ENCODE assay signal across 21 mouse cellular contexts in the genomic region with DNA sequence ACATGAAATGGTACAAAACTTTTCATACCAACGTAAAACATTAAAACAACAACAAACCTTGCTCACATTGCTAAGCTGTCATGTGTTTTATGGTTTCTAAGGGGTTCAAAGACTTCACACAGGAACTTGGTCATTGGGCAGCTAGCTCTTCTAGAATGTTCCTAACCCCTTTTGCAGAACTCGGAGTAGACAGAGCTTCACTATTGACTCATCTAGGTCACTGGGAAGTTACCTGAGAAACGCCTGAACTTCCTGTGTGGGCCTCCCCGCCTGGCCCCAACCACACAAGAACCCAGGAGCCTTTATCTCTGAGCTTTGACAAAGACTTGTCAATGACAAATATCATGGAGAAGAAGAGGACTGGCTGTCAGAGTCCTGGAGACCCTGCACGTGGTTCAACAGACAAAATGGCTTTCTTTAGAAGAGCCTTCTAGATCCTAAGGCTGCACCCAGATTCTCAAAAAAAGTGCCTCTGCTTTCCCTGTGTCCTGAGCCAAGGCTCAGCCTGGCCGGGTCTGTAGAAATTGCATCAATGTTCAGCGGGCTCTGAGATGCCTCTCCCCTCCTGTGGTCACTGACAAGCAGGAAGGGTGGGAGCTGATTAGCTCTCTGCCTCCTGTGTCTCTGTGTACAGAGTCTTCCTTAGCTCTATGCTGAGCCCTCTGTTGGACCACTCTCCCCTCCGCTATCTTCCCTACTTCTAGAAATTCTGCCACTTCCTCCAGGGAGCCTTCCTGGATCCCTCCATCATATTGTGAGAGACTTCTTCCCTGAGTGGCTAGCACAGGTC. TPM values are rescaled to one million over a fixed set of nuclear protein-coding genes. Genes with fewer than 3 reads are reported as not detected.
DNase-seq lines count a peak whose midpoint lies in the region; ATAC-seq and TF ChIP-seq lines count a peak whose summit lies in the region.
"Had no signal": no experiment of that assay in that cellular context is flagged by ENCODE, and none has a peak within 500 bp of the region (broad histone marks: within the 10 kb centered on the region; RNA-seq: fewer than 3 reads in every experiment).

No protein-coding gene starts in this region.

- H3K4me3 ChIP-seq in spleen, adult 2 months (ENCODE audit: extremely low read depth, insufficient read depth, insufficient read length) = no peak overlapping the region
- H3K4me3 ChIP-seq in liver, embryonic 16.5 days (ENCODE audit: low read depth, low read length) = no peak overlapping the region
- H3K4me3 ChIP-seq in small intestine, adult 2 months (ENCODE audit: low read depth, low read length) = no peak overlapping the region
- no peak overlapping the region for H3K4me3 ChIP-seq in kidney, embryonic 15.5 days (replicated peaks)
- H3K4me3 ChIP-seq: embryonic facial prominence, embryonic 12.5 days; forebrain, embryonic 10.5 days; heart, embryonic 15.5 days; neural tube, embryonic 13.5 days had no signal

- H3K4me2 ChIP-seq in liver, embryonic 16.5 days (ENCODE audit: low read depth, low read length) = peak overlapping the region; percentile 26
- no peak overlapping the region for H3K4me2 ChIP-seq in kidney, embryonic 15.5 days
- H3K4me2 ChIP-seq: embryonic facial prominence, embryonic 12.5 days; heart, embryonic 15.5 days; neural tube, embryonic 13.5 days had no signal

- ATAC-seq in liver, embryonic 16.5 days (ENCODE audit: low read depth) = peak; percentile 54
- no peak for ATAC-seq in kidney, embryonic 15.5 days (replicated peaks; ENCODE audit: low FRiP score)

- no peak for TF ChIP-seq POLR2A in spleen, adult 2 months (IDR thresholded peaks at IDR 0.05; ENCODE audit: low read depth, low read length)
- TF ChIP-seq POLR2A in small intestine, adult 2 months (IDR thresholded peaks at IDR 0.05; ENCODE audit: low read depth, low read length) = no peak

- no peaks in the 10 kb centered on the region for H3K9me3 ChIP-seq in liver, embryonic 16.5 days (replicated peaks; ENCODE audit: control insufficient read depth, low read length)
- H3K9me3 ChIP-seq in kidney, embryonic 15.5 days (replicated peaks) = no peaks in the 10 kb centered on the region
- H3K9me3 ChIP-seq: embryonic facial prominence, embryonic 12.5 days; forebrain, embryonic 10.5 days; G1E; heart, embryonic 15.5 days; neural tube, embryonic 13.5 days had no signal

- H3K27ac ChIP-seq in spleen, adult 2 months (ENCODE audit: insufficient read depth, low read length) = peak overlapping the region; percentile 30
- H3K27ac ChIP-seq in liver, embryonic 16.5 days (ENCODE audit: low read length) = peak overlapping the region; percentile 66
- peak overlapping the region; percentile 37; the same call in 1 of the 2 replicates for H3K27ac ChIP-seq in small intestine, adult 2 months (ENCODE audit: insufficient read depth, low read depth, low read length)
- H3K27ac ChIP-seq in kidney, embryonic 15.5 days = no peak overlapping the region
- H3K27ac ChIP-seq: embryonic facial prominence, embryonic 12.5 days; forebrain, embryonic 10.5 days; heart, embryonic 15.5 days; macrophage; neural tube, embryonic 13.5 days had no signal

- DNase-seq in spleen, adult 2 months (ENCODE audit: low read depth in 1 of 2, low spot score in 2 of 2) = peak in 1 of 2 experiments; percentile 58
- DNase-seq in spleen, adult 18-20 months = no peak
- DNase-seq in induced T-regulatory cell, adult 2 months (ENCODE audit: low read depth) = peak; percentile 92
- no peak for DNase-seq in embryo, embryonic 11 days
- DNase-seq in gastrocnemius, adult 8-10 months (ENCODE audit: low spot score in 2 of 2) = no peak
- DNase-seq: adrenal gland, postnatal 10 days; cerebellum, postnatal 10 days; kidney, adult 18-20 months; kidney, postnatal 36 days; lung, adult 18-20 months; right cerebral cortex, postnatal 4 days; thymus, postnatal 25 days had no signal

- H3K9ac ChIP-seq in liver, embryonic 16.5 days (ENCODE audit: low read depth, low read length) = 0 out of 2 replicates have a peak overlapping the region, but pooled peaks have one; percentile 13
- no peak overlapping the region for H3K9ac ChIP-seq in kidney, embryonic 15.5 days
- H3K9ac ChIP-seq: embryonic facial prominence, embryonic 12.5 days; heart, embryonic 15.5 days; neural tube, embryonic 13.5 days had no signal

- 42% methylated on average over 8 of the region's 8 CpGs for WGBS in spleen, adult 2 months
- WGBS in liver, embryonic 16.5 days (ENCODE audit: insufficient replicate concordance) = 18% methylated on average over 8 of the region's 8 CpGs
- WGBS in small intestine, adult 2 months = 70% methylated on average over 8 of the region's 8 CpGs
- WGBS in kidney, embryonic 15.5 days = 78% methylated on average over 8 of the region's 8 CpGs

- H3K36me3 ChIP-seq in spleen, adult 2 months (ENCODE audit: control insufficient read depth, insufficient read depth, low read length) = peaks cover 6% of the 10 kb centered on the region
- H3K36me3 ChIP-seq in liver, embryonic 16.5 days (ENCODE audit: control insufficient read depth, insufficient read depth) = no peaks in the 10 kb centered on the region
- H3K36me3 ChIP-seq in small intestine, adult 2 months (ENCODE audit: control insufficient read depth, insufficient read depth, low read length) = no peaks in the 10 kb centered on the region
- H3K36me3 ChIP-seq in kidney, embryonic 15.5 days = no peaks in the 10 kb centered on the region
- H3K36me3 ChIP-seq: embryonic facial prominence, embryonic 12.5 days; forebrain, embryonic 10.5 days; heart, embryonic 15.5 days; neural tube, embryonic 13.5 days had no signal

- no peaks in the 10 kb centered on the region; the same call in 1 of the 2 replicates for H3K27me3 ChIP-seq in spleen, adult 2 months (ENCODE audit: control insufficient read depth, insufficient read depth, low read length)
- no peaks in the 10 kb centered on the region for H3K27me3 ChIP-seq in liver, embryonic 16.5 days (ENCODE audit: control insufficient read depth, insufficient read depth, low read depth, low read length)
- no peaks in the 10 kb centered on the region for H3K27me3 ChIP-seq in small intestine, adult 2 months (ENCODE audit: control insufficient read depth, insufficient read depth, low read length)
- peaks cover 8% of the 10 kb centered on the region for H3K27me3 ChIP-seq in kidney, embryonic 15.5 days
- H3K27me3 ChIP-seq: embryonic facial prominence, embryonic 12.5 days had no signal

- H3K4me1 ChIP-seq in spleen, adult 2 months (ENCODE audit: control insufficient read depth, insufficient read depth, insufficient read length) = peaks cover 48% of the 10 kb centered on the region
- peaks cover 55% of the 10 kb centered on the region for H3K4me1 ChIP-seq in liver, embryonic 16.5 days (ENCODE audit: control insufficient read depth, low read depth, low read length)
- H3K4me1 ChIP-seq in small intestine, adult 2 months (ENCODE audit: control insufficient read depth, insufficient read depth, insufficient read length, low read length) = peaks cover 8% of the 10 kb centered on the region
- H3K4me1 ChIP-seq in kidney, embryonic 15.5 days = peaks cover 16% of the 10 kb centered on the region

- no peak for TF ChIP-seq CTCF in spleen, adult 2 months (IDR thresholded peaks at IDR 0.05; ENCODE audit: extremely low read depth, insufficient read depth, insufficient read length, insufficient replicate concordance)
- TF ChIP-seq CTCF in small intestine, adult 2 months (IDR thresholded peaks at IDR 0.05; ENCODE audit: extremely low read depth, insufficient read length, insufficient replicate concordance, low read depth, low read length) = no peak

RNA-seq across cellular contexts. Expression of a gene that starts 7.3 kb away (rescaled TPM):
- 26.7 and 36.4 TPM in 2 replicates for polyA plus RNA-seq in spleen, adult 2 months (2012; rRNA removed)
- polyA plus RNA-seq in liver, embryonic 16.5 days (2015; fragmentation: Nextera tagmentation; extraction: Ambion mirVana) = 4.1 and 4.4 TPM in 2 replicates
- 15.4 and 16.0 TPM in 2 replicates for polyA plus RNA-seq in small intestine, adult 2 months (2012; rRNA removed)
- total RNA-seq in gastrocnemius, adult 8-10 months (2022) = 1 to 10 TPM; 1.4 to 4.5 (median 3.2) TPM
- polyA plus RNA-seq in kidney, embryonic 15.5 days (2015; fragmentation: Nextera tagmentation; extraction: Ambion mirVana) = 1.6 and 2.1 TPM in 2 replicates
